Mouse (Mus musculus): ENCODE data around the gene Kcnk10. TPM values are rescaled to one million over a fixed set of nuclear protein-coding genes. Genes with fewer than 3 reads are reported as not detected.

Kcnk10 gene
- polyA plus RNA-seq, 3 experiments from 2014 or later = not detected

DNA sequence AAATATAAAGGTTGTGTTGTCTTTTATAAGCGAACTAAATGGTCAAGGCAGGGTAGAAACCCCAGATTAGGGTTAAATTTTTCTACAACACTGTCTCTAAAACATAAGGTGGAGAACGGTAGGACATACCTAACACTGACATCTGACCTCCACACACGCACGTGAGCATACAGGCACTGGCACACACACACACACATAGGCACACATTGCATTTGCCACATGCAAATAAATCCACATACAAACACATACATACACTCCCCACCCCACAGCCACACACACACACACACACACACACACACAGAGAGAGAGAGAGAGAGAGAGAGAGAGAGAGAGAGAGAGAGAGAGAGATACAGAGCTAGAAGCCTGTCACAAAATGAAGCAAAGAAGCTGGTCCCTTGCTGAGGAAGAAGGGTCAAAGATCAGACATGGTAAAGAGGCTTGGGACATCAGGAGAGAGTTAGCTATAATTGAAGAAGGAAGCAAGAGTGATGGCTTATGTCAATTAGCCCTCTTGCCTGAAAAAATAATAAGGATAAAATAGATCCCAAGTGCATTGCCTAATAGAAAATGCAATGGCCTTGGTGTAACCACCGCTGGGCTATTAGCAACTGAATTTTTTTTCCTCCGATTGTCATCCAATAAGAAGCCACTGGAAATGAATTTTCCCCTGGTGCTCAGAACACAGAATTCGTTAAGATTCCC is 58.1 kb downstream of the Kcnk10 start:
- ATAC-seq = no peak

DNA sequence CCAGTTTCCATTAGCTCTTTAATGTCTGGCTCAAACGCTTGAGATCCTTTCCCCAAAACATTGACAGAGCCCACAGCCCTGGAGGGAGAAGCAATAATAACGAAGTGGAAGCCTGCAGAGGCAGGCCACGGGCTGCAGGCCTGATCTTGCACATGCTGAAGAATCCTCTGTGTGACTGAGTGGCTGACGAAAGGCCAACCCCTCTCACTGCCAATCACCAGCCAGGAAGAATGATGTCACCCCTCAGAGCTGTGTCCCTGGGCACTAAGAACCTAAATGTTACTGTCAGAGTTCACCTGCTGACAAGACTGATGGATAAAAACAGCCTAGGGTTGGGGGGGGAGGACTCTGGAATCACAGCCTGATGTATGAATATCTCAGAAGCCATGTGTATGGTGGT is 72.5 kb downstream of the Kcnk10 start:
- no peak for ATAC-seq

DNA sequence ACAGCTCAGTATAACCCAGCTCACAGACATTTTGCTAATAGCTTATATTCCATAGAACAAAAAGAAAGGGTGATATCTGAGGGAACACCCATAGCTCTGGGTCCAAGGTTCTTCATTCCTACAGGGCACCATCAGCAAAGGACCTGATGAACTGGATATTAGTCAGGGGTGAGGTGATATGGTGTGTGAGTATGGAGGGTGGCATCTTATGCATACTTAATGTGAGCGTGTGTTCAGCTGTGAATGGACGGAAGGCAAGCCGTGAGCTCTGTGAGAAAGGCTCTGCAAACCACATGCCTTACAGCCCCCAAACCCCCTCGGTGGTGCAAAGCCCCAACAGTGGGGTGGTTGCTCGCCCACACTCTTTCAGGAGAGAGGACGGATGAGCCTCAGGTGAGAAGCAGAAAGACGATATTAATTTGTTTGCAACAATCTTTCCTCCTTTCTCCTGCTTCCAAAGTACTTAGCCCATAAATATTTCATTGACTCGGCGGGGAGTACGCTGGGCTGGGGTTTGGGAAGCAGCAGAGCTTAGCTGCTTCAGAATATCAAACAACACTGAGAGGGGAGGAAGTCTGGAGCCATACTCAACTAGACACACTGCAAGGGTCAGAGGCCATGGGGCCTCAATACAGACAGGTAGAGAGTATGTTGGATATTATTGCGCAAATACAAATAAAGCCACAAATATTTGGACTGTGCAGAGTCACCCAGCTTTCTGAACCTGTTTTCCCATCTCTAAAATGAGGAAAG is 76.4 kb downstream of the Kcnk10 start:
- no peak for ATAC-seq

DNA sequence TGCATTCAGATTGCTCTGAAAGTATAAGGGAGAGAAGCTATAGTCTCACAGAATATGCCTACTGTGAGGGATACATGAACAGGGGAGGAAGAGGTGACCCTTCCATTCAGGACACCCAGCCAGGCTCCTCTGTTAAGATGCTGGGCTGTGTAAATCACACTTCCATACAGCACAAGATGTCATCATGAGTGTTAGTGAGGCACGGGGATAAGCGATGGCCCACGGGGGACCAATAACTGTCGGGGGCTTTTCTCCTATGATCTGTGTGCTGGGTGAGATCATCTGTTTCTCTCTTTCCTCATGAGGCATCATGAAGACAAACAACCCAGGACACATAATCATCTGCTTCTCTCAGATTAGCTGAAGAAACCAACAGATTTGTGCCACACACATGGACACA is 77.1 kb downstream of the Kcnk10 start:
- ATAC-seq = no peak

DNA sequence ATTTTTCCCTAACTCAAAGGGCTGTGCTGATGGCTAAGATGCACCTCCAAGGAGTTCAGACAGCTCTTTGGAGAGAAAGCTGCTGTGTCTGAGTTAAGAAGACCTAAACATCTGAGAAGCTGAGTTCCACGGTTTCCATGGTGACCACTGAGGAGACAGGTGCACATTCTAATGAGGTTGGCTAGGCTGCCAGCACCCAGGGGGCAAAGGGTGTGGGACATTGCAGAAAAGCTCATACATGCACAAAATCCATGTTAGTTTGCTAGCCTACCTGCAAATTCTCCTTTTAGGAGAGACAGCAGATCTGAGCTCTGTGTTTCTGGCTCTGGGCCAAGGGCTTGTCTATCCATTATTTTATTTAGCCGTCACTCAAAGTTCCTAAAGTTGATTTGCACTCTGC is 96.7 kb downstream of the Kcnk10 start:
- no peak for ATAC-seq

DNA sequence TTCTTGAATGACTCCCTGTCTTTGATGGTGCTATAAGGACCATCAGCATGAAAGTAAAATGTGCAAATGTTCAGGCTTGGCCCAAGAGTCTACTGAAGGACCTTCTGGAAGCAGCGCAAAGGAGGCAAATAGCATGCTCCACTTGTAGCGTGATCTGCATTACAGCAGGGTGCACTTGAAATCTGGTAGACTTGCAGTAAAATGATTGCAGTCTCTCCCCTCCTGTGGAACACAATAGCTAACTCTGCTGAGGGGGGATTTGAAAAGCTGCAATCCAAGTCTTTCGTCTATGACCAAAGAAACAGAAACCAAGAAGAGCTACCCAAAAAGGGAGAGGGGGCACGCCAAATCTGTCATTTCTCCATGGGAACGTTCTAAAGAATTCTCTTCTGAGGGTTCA is 97.1 kb downstream of the Kcnk10 start:
- ATAC-seq = no peak

DNA sequence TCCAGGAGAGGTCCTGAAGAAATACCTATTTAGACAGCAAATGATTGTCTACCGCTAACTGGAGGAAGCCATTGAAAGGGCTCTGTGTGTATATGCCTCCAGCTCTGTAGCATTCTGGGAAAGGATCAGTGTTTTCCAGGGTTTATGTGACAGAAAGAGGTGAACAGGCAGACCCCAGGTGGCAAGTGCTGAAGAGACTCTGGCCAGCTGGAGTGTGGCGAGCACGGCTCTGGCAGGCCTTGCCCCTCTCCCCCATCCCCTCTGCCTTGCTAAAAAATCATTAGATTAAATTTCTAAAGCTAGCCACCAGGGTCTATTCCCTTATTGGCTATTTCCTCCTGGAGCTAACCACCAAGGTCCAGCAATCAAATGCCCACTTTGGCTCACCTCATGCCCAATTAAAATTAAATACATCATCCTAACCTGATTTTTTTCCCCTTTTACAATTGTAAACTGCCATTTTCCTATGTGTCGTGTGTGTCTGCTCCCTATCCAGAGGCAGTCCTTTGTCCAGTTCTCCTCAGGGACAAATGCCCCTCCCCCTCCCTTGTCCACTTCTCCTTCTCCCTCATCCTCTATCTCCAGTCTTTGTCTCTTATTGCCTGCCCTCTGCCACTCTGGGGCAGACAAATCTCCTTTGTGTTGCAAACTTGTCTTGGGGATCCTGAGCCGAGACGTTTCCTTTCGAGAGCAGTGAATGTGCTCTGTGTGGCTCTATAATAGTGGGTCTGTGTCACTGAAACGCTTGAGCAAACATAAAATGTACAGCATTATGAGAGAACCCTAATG is 100.2 kb downstream of the Kcnk10 start:
- ATAC-seq = no peak

DNA sequence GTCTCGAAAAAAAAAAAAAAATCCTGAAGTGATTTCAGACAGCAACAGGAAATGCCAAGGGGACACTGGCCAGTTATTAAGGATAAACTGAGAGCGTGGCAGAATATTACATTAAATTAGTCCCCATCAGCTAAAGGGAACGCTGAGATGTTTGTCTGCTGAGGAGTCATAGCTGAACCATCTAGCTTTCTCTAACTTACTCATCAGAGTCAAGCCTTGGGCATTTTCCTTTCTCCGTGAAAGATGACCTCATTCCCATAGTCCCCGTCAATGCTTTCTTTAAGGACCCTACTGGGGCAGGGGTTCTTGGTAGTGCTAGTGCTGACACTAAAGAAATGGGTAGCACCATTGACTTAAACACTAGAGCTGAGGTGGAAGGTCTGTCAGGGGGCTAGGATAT is 106.9 kb downstream of the Kcnk10 start:
- no peak for ATAC-seq

DNA sequence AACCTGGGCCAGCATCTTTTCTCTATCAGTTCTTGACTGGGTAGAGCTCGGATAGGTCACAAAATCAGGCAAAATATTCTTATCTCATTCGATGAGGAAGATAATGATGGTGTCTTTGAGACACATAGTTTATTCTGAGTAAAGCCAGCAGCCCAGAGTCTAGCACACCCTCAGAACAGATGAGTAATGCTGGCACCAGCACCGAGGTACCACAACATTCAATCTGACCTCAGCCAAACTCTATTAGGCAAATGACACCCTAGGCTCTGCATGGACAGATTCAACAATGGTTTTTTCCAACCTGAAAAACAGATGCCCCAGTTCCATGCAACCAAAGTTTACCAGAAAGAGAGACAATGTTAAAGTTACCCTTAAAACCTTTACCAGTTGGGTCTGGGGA is 108.0 kb downstream of the Kcnk10 start:
- ATAC-seq = no peak

DNA sequence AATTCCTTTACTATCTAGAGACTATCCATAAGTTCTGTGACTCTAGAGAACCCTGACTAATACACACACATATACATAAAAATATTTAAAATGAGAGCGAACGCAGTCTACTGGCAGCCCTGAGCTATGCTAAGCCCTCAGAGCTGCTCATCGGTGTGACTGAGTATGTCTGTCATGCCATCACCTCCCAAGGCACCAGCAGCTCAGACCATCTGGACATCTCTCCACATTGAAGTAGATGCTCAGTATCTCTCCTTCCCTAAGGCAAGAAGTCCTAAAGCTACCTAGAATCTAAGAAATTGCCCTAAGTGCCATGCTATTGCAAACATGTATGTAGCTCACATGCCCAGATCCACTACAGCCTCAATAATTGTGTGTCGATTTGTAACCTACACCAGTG is 110.3 kb downstream of the Kcnk10 start:
- no peak for ATAC-seq

DNA sequence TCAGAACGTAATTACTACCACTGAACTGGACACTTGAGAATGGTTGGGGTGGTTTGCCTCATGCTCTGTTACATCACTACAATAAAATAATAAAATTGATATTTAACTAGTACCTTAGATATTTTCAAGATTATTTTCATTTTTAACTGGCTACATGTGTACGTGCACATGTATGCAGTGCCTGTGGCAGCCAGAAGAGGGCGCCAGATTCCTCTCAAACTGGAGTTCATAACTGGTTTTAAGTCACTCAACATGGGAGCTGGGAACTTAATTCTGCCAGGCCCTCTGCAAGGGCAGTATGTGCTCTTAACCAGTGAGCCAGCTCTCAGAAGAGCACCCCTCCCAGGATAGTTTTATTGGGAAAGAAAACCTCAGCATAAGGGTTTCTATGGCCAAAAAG is 118.2 kb downstream of the Kcnk10 start:
- no peak for ATAC-seq

DNA sequence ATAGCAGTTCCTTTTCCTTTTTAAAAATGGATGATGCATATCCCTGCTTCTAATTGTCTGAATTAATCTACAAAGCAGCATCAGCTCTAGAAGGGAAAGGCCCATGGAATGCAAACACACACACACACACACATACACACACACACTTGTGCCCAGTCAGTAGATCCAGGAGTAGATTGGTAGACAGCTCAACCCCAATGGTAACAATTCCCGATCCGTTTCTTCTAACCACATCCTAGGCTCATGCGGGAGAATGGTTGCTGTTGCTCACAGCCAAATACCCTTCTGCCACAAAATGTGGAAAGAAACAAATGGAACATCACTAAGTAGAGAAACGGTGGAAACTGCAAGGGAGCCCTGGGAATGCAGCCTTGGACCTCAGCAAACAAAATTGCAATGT is 119.2 kb downstream of the Kcnk10 start:
- no peak for ATAC-seq

DNA sequence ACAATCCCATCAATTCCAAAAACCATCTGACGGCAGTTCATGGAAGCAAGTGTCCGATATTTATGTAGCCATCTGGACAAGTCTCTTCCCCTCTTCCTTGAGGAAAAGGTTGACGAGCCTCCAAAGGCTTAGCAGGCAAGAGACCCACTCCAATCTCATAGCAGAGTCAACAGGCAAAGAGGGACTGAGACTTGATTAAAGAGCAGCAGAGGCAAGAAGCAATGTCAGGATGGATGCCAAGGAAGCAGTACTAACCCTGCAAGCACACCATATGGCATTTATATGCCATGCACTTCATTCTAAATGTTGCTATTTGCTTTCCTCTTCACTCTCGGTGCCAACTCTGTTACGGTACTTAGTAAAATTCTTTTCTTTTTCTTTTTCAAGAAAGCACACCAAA is 119.6 kb downstream of the Kcnk10 start:
- ATAC-seq = no peak

DNA sequence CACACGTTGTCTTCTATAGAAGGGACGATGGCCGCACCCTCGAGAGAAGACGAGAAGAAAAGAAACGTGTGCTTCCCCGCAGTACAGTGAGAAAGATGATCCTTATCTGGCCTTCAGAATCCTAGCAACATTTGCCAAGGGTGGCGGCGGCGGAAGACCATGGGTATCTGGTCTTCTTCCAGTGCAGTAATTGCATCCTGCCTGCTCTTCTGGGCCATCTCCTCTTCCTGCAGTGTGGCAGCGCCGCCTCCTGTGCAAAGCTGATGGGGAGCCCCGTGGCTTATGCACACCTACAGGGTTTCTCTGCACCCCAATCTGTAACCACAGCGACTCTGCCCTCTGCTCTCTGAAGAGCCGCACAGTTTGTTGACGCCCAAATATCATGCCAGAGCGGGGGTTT is 124.9 kb downstream of the Kcnk10 start:
- ATAC-seq = no peak

DNA sequence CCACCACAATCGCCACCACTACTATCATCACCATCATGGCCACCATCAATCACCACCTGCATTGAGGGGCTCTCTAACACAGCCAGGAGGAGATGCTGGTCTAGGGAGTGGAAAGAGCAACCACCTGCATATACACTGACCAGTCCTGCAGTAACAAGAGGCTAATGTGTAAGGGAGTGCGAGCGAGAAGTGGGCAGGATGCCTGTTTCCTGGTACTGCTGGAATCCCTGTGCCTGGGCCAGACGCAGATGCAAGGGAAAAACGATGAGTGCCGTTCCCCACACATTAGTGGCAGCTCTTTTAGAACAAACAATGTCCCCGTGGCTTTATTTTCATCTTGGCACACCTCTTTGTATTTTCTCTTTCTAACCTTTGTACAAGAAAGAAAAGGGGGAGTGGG is 125.5 kb downstream of the Kcnk10 start:
- ATAC-seq = no peak

DNA sequence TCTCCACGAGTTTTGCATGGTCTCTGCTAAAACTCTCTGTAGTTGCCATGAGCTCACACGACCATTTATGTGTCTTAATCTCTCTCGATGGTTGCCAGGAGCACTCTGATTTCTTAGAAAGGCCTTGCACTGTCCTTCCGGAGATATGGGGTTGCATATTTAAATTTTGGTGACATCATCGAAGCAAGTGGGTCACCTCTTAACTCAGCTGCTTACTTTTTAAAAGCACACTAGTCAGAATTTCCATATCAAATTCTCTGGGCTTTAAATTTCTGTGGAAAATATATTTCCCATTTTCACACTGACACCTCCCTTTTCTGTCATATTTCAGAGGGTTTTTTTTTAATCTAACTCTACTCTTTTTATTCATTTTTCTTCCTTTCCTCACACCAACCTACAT is 132.5 kb downstream of the Kcnk10 start:
- ATAC-seq = no peak

DNA sequence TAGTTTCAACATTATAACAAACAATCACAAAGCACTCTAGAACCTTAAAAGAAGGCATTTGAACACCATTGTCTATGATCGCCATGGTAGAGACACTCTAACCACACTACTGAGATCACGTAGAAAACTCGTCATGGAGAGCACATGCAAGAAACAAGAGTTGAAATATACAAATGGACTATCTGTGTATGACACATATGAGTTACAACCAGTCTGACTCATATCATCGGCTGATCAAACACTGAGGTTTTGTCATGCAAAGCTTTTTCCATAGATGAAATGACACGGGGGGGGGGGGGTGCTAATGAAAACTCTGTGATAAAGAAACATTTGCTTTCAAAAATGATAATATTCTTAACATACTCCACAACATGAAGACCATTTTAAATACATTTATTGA is 133.2 kb downstream of the Kcnk10 start:
- ATAC-seq = peak; percentile 65

DNA sequence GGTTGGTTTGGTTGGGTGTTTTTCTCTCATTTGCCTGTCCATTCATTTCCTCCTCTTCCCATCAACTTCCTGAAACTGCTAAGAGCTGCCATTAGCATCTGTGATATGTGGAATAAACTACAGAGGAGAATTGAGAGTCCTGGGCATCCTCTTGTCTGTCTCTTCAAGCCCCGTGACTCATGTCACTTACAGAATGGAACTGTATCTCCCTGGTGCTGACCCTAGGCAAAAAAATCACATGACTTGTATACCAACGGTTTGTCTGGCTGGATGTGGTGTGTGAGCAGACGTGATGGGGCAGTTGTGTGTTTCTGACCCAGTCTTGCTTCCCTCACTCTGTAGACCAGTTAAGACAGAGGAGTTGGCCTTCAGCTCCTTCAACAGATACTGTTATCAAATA is 134.4 kb downstream of the Kcnk10 start:
- no peak for ATAC-seq

DNA sequence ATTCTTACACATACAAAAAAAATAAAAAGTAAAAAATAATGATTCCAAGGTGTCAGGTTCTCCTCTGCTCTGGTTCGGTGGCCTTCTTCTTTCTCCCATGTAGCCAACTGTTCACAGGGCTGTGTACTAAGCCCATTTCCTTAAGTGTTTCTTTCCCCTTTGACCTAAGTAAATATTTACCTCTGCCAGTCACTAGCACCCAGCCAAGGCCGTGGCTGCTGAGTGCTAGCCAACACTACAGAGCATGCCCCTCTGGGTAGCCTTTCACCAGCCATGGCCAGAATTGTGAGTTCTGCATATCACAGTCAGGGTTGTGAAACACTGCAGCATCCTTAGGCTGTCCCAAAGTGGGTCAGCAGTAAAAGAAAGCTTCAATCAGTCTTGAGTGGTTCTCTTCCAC is 140.0 kb downstream of the Kcnk10 start:
- ATAC-seq = no peak

DNA sequence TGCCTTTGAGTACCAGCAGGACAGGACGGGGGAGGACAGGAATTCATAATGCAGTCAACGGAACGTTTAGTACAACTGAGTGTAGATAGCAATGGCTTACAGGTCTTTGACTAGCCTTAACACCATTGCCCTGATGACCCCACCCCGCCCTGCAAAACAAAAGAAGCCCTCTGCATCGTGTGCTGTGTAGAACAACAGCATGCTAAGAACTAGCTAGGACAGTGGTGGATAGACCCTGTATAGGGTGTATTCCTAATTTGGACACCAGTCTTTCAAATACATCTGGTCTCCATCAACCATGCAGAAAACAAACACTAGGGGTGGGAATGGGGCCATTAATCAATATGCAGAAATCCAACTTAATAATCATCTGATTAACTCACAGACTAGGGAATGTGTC is 147.4 kb downstream of the Kcnk10 start:
- ATAC-seq = no peak

DNA sequence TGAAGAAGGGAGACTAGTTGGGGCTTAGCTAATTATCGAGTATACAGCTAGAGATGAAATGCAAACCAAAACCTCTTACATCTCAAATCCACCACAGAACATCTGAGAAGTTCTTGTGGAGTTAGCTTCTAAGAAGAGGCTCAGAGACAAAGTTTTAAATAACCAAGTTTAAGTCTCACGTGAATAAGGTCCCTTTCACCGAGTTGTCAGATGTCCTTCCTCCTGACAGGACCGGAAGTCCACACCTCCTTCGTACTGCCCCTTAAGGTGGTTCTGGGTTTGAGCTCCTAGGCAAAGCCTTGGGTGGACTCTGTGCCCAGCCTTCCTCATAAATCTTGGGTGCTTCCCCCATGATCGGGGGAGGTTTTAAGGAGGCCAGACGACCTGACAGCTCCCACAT is 156.8 kb downstream of the Kcnk10 start:
- no peak for ATAC-seq

DNA sequence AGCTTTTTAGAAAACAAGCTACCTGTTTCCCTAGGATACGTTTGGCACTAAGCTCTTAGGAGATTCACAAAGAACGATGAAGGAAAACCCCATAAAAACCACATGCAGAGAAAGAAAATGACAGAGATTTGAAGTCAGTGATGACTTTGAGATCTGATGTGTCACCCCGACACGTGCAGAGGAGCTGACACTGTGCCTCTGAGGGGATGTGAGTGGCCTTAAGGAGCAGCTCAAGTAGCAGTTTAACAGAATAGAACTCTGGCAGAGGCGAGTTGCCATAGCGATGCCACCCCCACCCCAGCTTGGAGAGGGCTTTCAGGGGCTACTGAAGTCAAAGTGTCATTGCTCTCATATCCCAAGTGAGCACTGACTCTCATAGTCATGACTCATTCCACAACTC is 158.3 kb downstream of the Kcnk10 start:
- ATAC-seq = no peak

DNA sequence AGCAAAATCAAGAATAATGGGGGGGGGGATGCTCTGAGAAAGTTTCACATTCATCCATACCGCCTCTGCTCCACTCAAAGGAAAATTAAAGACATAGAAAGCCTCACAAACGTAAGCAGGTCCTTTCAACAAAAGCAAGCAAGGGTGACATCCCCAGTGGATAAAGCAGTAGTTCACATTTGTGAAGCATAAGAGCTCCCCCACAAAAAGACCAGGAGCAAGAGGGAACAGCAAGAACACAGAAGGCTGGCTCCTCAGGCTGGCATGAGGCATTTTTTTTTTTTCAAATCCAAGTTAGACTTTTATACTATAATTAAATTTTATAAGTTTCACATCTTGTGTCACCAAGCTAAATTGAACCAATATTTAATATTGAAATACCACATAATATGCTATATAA is 168.5 kb downstream of the Kcnk10 start:
- no peak for ATAC-seq

DNA sequence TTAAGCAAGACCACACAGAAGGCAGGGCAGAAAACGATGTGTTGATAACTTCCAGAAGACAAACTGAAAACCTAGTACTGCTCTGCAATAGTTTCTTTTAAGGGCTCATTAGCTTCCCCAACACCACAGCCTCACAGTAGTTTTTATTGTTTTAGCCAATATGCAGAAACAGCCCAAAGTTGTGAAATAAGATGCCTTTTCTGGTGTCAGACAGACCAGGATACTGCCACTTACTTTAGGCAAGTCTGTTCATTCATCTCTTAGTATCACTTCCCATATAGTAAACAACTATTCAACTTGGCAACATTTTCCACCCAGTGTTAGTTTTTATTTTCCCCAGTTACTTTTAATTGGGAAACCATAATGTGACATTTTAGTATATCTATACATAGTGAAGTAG is 171.5 kb downstream of the Kcnk10 start:
- ATAC-seq = no peak
